Mouse (Mus musculus): ENCODE data around the gene Tekt3. TPM values are rescaled to one million over a fixed set of nuclear protein-coding genes. Genes with fewer than 3 reads are reported as not detected.

Tekt3 gene
- polyA plus RNA-seq, 1 experiment from 2014 or later: not detected

Other genes with a start within 250 kb of the Tekt3 start
- gene Trim16, start 241.4 kb upstream of the Tekt3 start, polyA plus RNA-seq (2014; fragmentation: Nextera tagmentation; extraction: Ambion mirVana): 6.2 and 6.5 TPM in 2 replicates
- 0.32 and 1.1 TPM in 2 replicates for gene Fbxw10, start 214.6 kb upstream of the Tekt3 start, polyA plus RNA-seq (2014; fragmentation: Nextera tagmentation; extraction: Ambion mirVana)
- 51.1 and 52.7 TPM in 2 replicates for gene Tvp23b, start 182.2 kb upstream of the Tekt3 start, polyA plus RNA-seq (2014; fragmentation: Nextera tagmentation; extraction: Ambion mirVana)
- gene Cdrt4, start 110.5 kb upstream of the Tekt3 start, polyA plus RNA-seq (2014; fragmentation: Nextera tagmentation; extraction: Ambion mirVana): not detected in 2 replicates
- 48.2 and 49.8 TPM in 2 replicates for gene Pmp22, start 67.3 kb downstream of the Tekt3 start, polyA plus RNA-seq (2014; fragmentation: Nextera tagmentation; extraction: Ambion mirVana)

Measured in embryonic facial prominence, embryonic 11.5 days (tissue).